Mouse (Mus musculus): Measurements from ENCODE around the gene Smad1. TPM values are rescaled to one million over a fixed set of nuclear protein-coding genes. Genes with fewer than 3 reads are reported as not detected.

The Smad1 gene
- total RNA-seq (2014; rRNA removed; ENCODE audit: low replicate concordance) = 22.8 and 31.5 TPM in 2 replicates
- 13.4 and 14.0 TPM in 2 replicates for polyA plus RNA-seq (2015; fragmentation: Nextera tagmentation; extraction: Ambion mirVana)

DNA sequence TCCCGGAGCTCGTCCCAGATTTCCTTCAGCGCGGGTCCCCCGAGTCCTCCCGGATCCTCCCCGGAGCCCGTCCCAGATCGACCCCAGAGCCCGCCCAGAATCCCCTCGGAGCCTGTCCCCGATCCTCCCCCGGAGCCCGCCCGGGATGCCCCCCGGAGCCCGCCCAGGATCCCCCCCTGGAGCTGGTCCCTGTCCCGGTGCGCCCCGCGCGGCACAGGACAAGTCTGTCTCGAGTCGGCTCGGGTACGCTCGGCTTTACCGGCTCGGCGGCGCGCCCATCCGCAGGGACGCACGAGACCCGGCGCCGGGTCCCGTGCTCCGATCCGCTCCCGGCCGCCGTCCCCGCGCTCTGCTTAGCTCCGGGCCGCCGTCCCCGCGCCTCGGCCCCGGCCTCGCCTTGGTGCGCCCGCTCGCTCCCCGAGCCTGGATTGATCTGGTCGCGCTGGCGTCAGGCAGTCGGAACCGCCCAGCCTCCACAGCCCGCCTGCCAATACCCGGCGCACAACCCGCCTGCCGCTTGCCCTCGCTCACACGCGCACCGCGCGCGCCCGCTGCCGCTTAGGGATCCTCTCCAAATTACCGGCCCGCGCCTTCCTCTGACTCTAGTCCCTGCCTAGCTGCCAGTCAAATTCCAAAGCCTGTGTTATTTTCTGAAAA, at the start of gene Smad1:
Gene Smad1 (minus strand): TSS at position 525 of the 657 bp plus-strand sequence.
- H3K4me1 ChIP-seq (ENCODE audit: control insufficient read depth, insufficient read depth) = peaks cover 15% of the 10 kb centered on the region; the same call in 1 of the 2 replicates

DNA sequence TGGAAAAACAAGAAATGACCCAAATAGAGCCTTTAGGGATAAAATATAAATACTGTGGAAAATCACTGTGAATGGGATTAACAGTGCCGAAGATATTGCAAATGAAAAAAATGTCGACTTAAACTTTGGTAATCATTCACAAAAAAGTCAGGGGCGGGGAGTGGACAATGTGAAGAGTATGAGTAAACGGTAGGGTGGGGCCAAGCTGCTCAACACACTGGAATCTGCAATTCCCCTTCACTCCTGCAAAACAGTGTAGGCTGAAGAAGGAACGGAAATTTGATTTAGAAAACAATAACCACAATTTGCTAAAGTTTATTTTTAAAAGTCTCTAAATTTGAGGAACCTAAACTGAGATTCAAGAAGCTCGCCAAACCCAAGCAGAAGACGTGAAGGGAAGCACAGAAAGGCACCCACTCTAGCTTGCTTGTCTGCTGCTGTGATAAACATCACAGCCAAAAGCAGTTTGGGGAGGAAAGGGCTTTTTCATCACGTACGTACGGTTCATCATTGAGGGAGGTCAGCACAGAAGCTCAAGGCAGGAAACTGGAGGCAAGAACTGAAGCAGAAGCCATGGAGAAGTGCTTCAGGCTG, 48.0 kb upstream of the Smad1 start:
- TF ChIP-seq EP300 (IDR thresholded peaks at IDR 0.05; ENCODE audit: low read depth) = no peak
- no peak for TF ChIP-seq CTCF (IDR thresholded peaks at IDR 0.05; ENCODE audit: low read depth)
- WGBS = 76% methylated on average over 10 of the region's 10 CpGs
- Histone ChIP-seq H3K36me3 (replicated peaks; ENCODE audit: control insufficient read depth, insufficient read depth, low read length) (no peaks in the 10 kb centered on the region), H3K27ac (ENCODE audit: low read depth) (no peak overlapping the region), H3K9ac (replicated peaks; ENCODE audit: low read depth, low read length) (no peak overlapping the region), H3K4me3 (ENCODE audit: low read depth, low read length) (no peak overlapping the region), H3K9me3 (replicated peaks; ENCODE audit: control insufficient read depth, low read length) (no peaks in the 10 kb centered on the region), H3K4me1 (ENCODE audit: control insufficient read depth, insufficient read depth) (no peaks in the 10 kb centered on the region), H3K4me2 (ENCODE audit: low read depth, low read length) (no peak overlapping the region), H3K27me3 (ENCODE audit: control insufficient read depth, insufficient read depth, low read length) (no peaks in the 10 kb centered on the region)
- ATAC-seq (ENCODE audit: insufficient read depth, low read depth) (no peak), DNase-seq (ENCODE audit: low spot score) (no peak)

More for the DNA sequence above, at the start of gene Smad1:
- TF ChIP-seq CTCF (IDR thresholded peaks at IDR 0.05; ENCODE audit: low read depth) (no peak), EP300 (IDR thresholded peaks at IDR 0.05; ENCODE audit: low read depth) (peak; percentile 38; the same call in 1 of the 2 replicates)
- ATAC-seq (ENCODE audit: insufficient read depth, low read depth) (peak; percentile 94), DNase-seq (ENCODE audit: low spot score) (peak; percentile 87)
- H3K27me3 ChIP-seq (ENCODE audit: control insufficient read depth, insufficient read depth, low read length) = no peaks in the 10 kb centered on the region
- H3K4me2 ChIP-seq (ENCODE audit: low read depth, low read length) = peak within 1 kb of the TSS; percentile 92
- peak within 1 kb of the TSS; percentile 96 for H3K27ac ChIP-seq (ENCODE audit: low read depth)
- WGBS = 0% methylated on average over 48 of the region's 80 CpGs
- peak within 1 kb of the TSS; percentile 99 for H3K4me3 ChIP-seq (ENCODE audit: low read depth, low read length)
- H3K36me3 ChIP-seq (replicated peaks; ENCODE audit: control insufficient read depth, insufficient read depth, low read length) = no peaks in the 10 kb centered on the region
- H3K9me3 ChIP-seq (replicated peaks; ENCODE audit: control insufficient read depth, low read length) = no peaks in the 10 kb centered on the region
- peak within 1 kb of the TSS; percentile 99 for H3K9ac ChIP-seq (replicated peaks; ENCODE audit: low read depth, low read length)

DNA sequence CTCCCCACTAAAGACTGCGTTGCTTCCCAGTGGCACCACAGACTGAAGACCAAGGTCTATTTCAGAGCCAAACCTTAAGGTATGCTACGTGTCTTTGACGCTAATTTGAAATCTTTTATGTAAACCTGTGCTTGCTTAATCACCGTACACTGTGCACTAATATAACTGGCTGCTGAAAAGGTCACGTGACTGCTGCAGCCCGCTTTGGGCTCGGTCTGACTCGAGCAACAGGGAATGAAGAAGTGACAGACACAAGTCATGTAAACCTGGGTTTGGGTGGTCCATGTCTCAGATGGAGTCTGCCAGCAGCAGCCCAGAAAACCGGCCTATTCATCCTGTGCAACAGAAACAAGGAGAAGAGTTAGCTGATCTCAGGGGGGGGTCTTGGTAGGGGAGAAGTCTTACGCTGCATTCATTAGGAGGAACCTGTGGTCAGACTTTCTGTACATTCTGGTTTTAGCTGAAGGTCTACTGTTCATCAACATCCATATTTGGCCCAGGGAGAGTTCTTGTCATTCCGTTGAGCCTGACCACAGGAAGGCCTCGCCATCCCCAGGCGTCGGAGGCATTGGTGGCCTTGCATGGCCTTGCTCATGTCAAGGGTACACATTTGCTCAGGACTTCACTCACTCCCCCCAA, 44.3 kb upstream of the Smad1 start:
- Histone ChIP-seq H3K4me1 (ENCODE audit: control insufficient read depth, insufficient read depth) (no peaks in the 10 kb centered on the region), H3K27ac (ENCODE audit: low read depth) (no peak overlapping the region), H3K36me3 (replicated peaks; ENCODE audit: control insufficient read depth, insufficient read depth, low read length) (no peaks in the 10 kb centered on the region), H3K9me3 (replicated peaks; ENCODE audit: control insufficient read depth, low read length) (no peaks in the 10 kb centered on the region), H3K4me2 (ENCODE audit: low read depth, low read length) (no peak overlapping the region), H3K4me3 (ENCODE audit: low read depth, low read length) (no peak overlapping the region), H3K9ac (replicated peaks; ENCODE audit: low read depth, low read length) (no peak overlapping the region), H3K27me3 (ENCODE audit: control insufficient read depth, insufficient read depth, low read length) (no peaks in the 10 kb centered on the region)
- no peak for DNase-seq (ENCODE audit: low spot score)
- no peak for TF ChIP-seq EP300 (IDR thresholded peaks at IDR 0.05; ENCODE audit: low read depth)
- no peak for TF ChIP-seq CTCF (IDR thresholded peaks at IDR 0.05; ENCODE audit: low read depth)
- no peak for ATAC-seq (ENCODE audit: insufficient read depth, low read depth)
- 78% methylated on average over 14 of the region's 14 CpGs for WGBS

DNA sequence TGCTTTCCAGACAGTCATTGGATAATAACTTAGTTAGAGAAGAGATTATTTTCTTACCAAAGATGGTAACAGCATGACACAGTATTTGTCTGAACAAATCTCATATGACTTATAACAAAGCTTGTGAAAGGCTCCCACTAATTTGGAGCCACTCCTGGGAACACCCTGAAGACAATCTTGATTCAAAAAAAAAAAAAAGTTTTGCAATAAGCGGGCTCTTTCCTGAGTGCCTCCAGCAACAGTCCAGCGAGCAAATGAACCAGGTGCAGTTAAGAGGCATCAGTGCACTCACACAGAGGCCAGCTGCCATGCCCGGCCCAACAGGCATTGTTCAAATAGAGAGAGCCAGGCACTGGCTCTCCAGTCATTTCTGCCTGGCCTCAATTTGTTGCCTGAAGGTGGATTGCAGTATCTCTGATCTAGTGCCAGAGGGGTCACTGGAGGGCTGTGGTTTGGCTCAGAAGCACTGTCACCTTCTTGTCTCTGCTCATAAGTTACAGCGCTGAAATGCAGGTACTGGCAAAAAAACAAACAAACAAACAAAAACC, 34.7 kb upstream of the Smad1 start:
- no peaks in the 10 kb centered on the region for H3K36me3 ChIP-seq (replicated peaks; ENCODE audit: control insufficient read depth, insufficient read depth, low read length)
- H3K9ac ChIP-seq (replicated peaks; ENCODE audit: low read depth, low read length) = no peak overlapping the region
- H3K27ac ChIP-seq (ENCODE audit: low read depth) = no peak overlapping the region
- TF ChIP-seq CTCF (IDR thresholded peaks at IDR 0.05; ENCODE audit: low read depth) (no peak), EP300 (IDR thresholded peaks at IDR 0.05; ENCODE audit: low read depth) (no peak)
- 66% methylated on average over 4 of the region's 4 CpGs for WGBS
- no peaks in the 10 kb centered on the region for H3K27me3 ChIP-seq (ENCODE audit: control insufficient read depth, insufficient read depth, low read length)
- H3K4me2 ChIP-seq (ENCODE audit: low read depth, low read length) = no peak overlapping the region
- H3K9me3 ChIP-seq (replicated peaks; ENCODE audit: control insufficient read depth, low read length) = no peaks in the 10 kb centered on the region
- H3K4me1 ChIP-seq (ENCODE audit: control insufficient read depth, insufficient read depth) = no peaks in the 10 kb centered on the region
- H3K4me3 ChIP-seq (ENCODE audit: low read depth, low read length) = no peak overlapping the region
- no peak for ATAC-seq (ENCODE audit: insufficient read depth, low read depth)
- DNase-seq (ENCODE audit: low spot score) = no peak

DNA sequence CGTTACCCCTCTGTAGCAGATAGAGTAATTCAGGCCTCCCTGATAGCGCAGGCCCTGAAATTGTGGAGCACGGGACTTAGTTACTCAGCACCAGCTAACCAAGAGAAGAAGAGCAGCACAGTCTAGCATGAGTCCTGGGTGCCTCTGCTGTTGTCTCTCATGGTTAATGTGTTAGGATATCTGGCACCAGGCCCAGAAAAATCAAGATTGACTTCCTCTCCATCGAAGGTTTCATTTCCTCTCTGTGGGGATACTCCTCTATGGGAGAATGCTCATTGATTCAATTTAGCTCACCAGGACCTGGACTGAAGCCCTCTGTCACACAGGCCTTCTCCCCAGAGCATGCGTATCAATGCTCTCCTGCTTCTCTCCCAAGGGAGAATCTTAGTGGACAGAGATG, 15.6 kb upstream of the Smad1 start:
- ATAC-seq (ENCODE audit: insufficient read depth, low read depth) (no peak), DNase-seq (ENCODE audit: low spot score) (peak; percentile 51)
- Histone ChIP-seq H3K27me3 (ENCODE audit: control insufficient read depth, insufficient read depth, low read length) (no peaks in the 10 kb centered on the region), H3K9ac (replicated peaks; ENCODE audit: low read depth, low read length) (no peak overlapping the region), H3K36me3 (replicated peaks; ENCODE audit: control insufficient read depth, insufficient read depth, low read length) (no peaks in the 10 kb centered on the region), H3K4me1 (ENCODE audit: control insufficient read depth, insufficient read depth) (no peaks in the 10 kb centered on the region), H3K4me3 (ENCODE audit: low read depth, low read length) (no peak overlapping the region), H3K27ac (ENCODE audit: low read depth) (no peak overlapping the region), H3K9me3 (replicated peaks; ENCODE audit: control insufficient read depth, low read length) (no peaks in the 10 kb centered on the region), H3K4me2 (ENCODE audit: low read depth, low read length) (no peak overlapping the region)
- WGBS = 54% methylated on average over 5 of the region's 5 CpGs
- TF ChIP-seq EP300 (IDR thresholded peaks at IDR 0.05; ENCODE audit: low read depth) (no peak), CTCF (IDR thresholded peaks at IDR 0.05; ENCODE audit: low read depth) (no peak)
